Mouse (Mus musculus): ENCODE data around the gene D230025D16Rik.

GRCm38 (mm10) chr8:105281821-105282220, 56.9 kb downstream of the D230025D16Rik start:
- TF ChIP-seq ZNF384 (IDR thresholded peaks at IDR 0.05; ENCODE audit: low read depth, low read length) (no peak), CHD2 (IDR thresholded peaks at IDR 0.05; ENCODE audit: low read depth, low read length) (no peak), ZC3H11A (IDR thresholded peaks at IDR 0.05; ENCODE audit: borderline replicate concordance, low read depth, low read length) (no peak), HCFC1 (IDR thresholded peaks at IDR 0.05; ENCODE audit: borderline replicate concordance, insufficient read depth, low read length) (no peak), MAFK (IDR thresholded peaks at IDR 0.05; ENCODE audit: insufficient read depth, low read depth, low read length) (no peak)

Data from ES-E14 (cell line).